Mouse (Mus musculus) embryonic fibroblast, embryonic 13.5 days (primary cell): ENCODE data around the gene Fam192a.

Experiments used
- CTCF ChIP-seq: IDR thresholded peaks from 2 replicates; pipeline ENCODE4 v1.5.1; 2011; ENCODE audit warnings: mild to moderate bottlenecking, control low read depth, low read length, moderate library complexity, borderline replicate concordance; ENCODE audit not compliant: insufficient read depth
- POLR2A ChIP-seq: IDR thresholded peaks from 2 replicates; pipeline ENCODE4 v1.6.1; 2011; ENCODE audit warnings: low read depth, mild to moderate bottlenecking, control low read depth, low read length, moderate library complexity

- TF ChIP-seq CTCF: no peak
- TF ChIP-seq POLR2A: no peak
Observed at GRCm38 (mm10) chr8:94551471-94552422, 50.0 kb downstream of the Fam192a start.
